Mouse (Mus musculus): ENCODE data around the gene Olfr1356.
"Not testable (repeated sequence)": the region's sequence is repeated elsewhere in the genome, so short reads cannot be mapped to it uniquely, and the experiment has no call there.

DNA sequence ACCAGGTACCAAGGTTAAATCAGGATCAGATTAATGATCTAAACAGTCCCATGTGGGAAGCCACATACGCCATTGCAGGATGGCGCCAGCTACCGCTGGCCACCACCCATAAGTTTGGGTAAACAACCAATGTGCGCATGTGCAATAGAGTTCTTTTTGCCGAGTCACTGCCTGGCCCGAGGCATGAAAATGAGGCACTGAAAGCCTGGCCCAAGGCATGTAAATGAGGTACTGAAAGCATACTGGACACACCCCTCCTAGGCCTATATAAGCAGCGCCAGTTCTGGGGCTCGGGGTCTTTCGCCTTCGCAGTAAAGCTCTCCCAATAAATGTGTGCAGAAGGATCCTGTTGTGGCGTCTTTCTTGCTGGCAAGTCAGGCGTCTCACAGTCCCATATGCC lies 11.5 kb downstream of the Olfr1356 start:
- not testable (repeated sequence) for TF ChIP-seq POLR2A (IDR thresholded peaks at IDR 0.05; ENCODE audit: insufficient read depth, low read length); CTCF (IDR thresholded peaks at IDR 0.05; ENCODE audit: low read depth, low read length)
